Mouse (Mus musculus) hindbrain, embryonic 14.5 days (tissue): Measurements from ENCODE around the gene Nup210l. TPM values are rescaled to one million over a fixed set of nuclear protein-coding genes. Genes with fewer than 3 reads are reported as not detected.

Experiments used
- ATAC-seq: fragments of 200-750 bp; cut with Nextera tagmentation; 2 replicates; pipeline ENCODE4 v1.8.0; 2017; ENCODE audit warnings: moderate number of reproducible peaks, mild to moderate bottlenecking, moderate TSS enrichment, moderate library complexity; ENCODE audit not compliant: low FRiP score
- DNase-seq: peaks from one replicate; pipeline ENCODE4 v3.0.0-alpha.2; 2015; ENCODE audit warnings: low spot score
- H3K27ac ChIP-seq: fragments of 300-500 bp; sonication (generic); 2 replicates; pipeline ENCODE4 v1.5.1; 2014; ENCODE audit warnings: mild to moderate bottlenecking, moderate library complexity
- H3K27me3 ChIP-seq: fragments of 300-500 bp; sonication (generic); 2 replicates; pipeline ENCODE4 v1.6.1; 2014; ENCODE audit warnings: mild to moderate bottlenecking, low read length, mixed read lengths; ENCODE audit not compliant: control insufficient read depth, insufficient read depth
- H3K36me3 ChIP-seq: fragments of 300-500 bp; sonication (generic); replicated peaks from 2 replicates; pipeline ENCODE4 v1.6.1; 2014; ENCODE audit not compliant: control insufficient read depth, insufficient read depth
- H3K4me1 ChIP-seq: fragments of 300-500 bp; sonication (generic); replicated peaks from 2 replicates; pipeline ENCODE4 v1.6.1; 2014; ENCODE audit warnings: antibody characterized with exemption, low read length, mixed read lengths; ENCODE audit not compliant: control insufficient read depth, insufficient read depth
- H3K4me2 ChIP-seq: fragments of 300-500 bp; sonication (generic); replicated peaks from 2 replicates; pipeline ENCODE4 v1.6.1; 2014; ENCODE audit warnings: mild to moderate bottlenecking, moderate library complexity
- H3K4me3 ChIP-seq: fragments of 300-500 bp; sonication (generic); replicated peaks from 2 replicates; pipeline ENCODE4 v1.5.1; 2014; ENCODE audit warnings: mild to moderate bottlenecking, low read length
- H3K9ac ChIP-seq: fragments of 300-500 bp; sonication (generic); 2 replicates; pipeline ENCODE4 v1.6.1; 2014
- H3K9me3 ChIP-seq: fragments of 300-500 bp; sonication (generic); 2 replicates; pipeline ENCODE4 v1.6.1; 2016; ENCODE audit warnings: low read length; ENCODE audit not compliant: control insufficient read depth
- WGBS: fragments of 180-500 bp; shearing (Covaris S2); extraction: QIAGEN DNeasy Blood & Tissue Kit; methylation state at CpG from one replicate; pipeline ENCODE4 v1.1.7; 2014; 5-methylcytosine and 5-hydroxymethylcytosine counted together
- polyA plus RNA-seq: library from polyadenylated mRNA; unstranded; fragments of >200 nt; fragmentation: Nextera tagmentation; extraction: Ambion mirVana; gene quantifications from 2 replicates; pipeline ENCODE4 v1.2.1, GENCODE M21; 2014

Gene Nup210l
- polyA plus RNA-seq, 1 experiment from 2014 or later, result 0.35 TPM

- Histone ChIP-seq H3K27me3 (no peaks in the 10 kb centered on the region), H3K36me3 (peaks cover 37% of the 10 kb centered on the region), H3K4me2 (no peak overlapping the region), H3K4me3 (no peak overlapping the region), H3K4me1 (peaks cover 29% of the 10 kb centered on the region), H3K9me3 (no peaks in the 10 kb centered on the region), H3K27ac (no peak overlapping the region), H3K9ac (no peak overlapping the region)
- 87% methylated on average over 6 of the region's 6 CpGs for WGBS
- ATAC-seq, result no peak
- DNase-seq, result no peak
Measured at GRCm38 (mm10) chr3:90085281-90085680, 18.7 kb upstream of the Nup210l start.

- H3K9ac ChIP-seq, result no peak overlapping the region
- no peaks in the 10 kb centered on the region for H3K27me3 ChIP-seq
- no peak overlapping the region for H3K4me2 ChIP-seq
- WGBS, result 94% methylated on average over 5 of the region's 5 CpGs
- ATAC-seq (no peak), DNase-seq (no peak)
- H3K4me1 ChIP-seq, result peaks cover 27% of the 10 kb centered on the region
- H3K4me3 ChIP-seq, result no peak overlapping the region
- no peak overlapping the region for H3K27ac ChIP-seq
- peaks cover 44% of the 10 kb centered on the region for H3K36me3 ChIP-seq
- no peaks in the 10 kb centered on the region for H3K9me3 ChIP-seq
Measured at GRCm38 (mm10) chr3:90086068-90086467, 17.9 kb upstream of the Nup210l start.

- WGBS, result 92% methylated on average over 2 of the region's 2 CpGs
- H3K4me2 ChIP-seq, result no peak overlapping the region
- no peaks in the 10 kb centered on the region for H3K9me3 ChIP-seq
- peaks cover 9% of the 10 kb centered on the region for H3K4me1 ChIP-seq
- ATAC-seq (no peak), DNase-seq (no peak)
- peaks cover 68% of the 10 kb centered on the region for H3K36me3 ChIP-seq
- no peak overlapping the region for H3K4me3 ChIP-seq
- no peak overlapping the region for H3K27ac ChIP-seq
- no peaks in the 10 kb centered on the region for H3K27me3 ChIP-seq
- H3K9ac ChIP-seq, result no peak overlapping the region
Measured at GRCm38 (mm10) chr3:90088617-90089016, 15.3 kb upstream of the Nup210l start.

DNA sequence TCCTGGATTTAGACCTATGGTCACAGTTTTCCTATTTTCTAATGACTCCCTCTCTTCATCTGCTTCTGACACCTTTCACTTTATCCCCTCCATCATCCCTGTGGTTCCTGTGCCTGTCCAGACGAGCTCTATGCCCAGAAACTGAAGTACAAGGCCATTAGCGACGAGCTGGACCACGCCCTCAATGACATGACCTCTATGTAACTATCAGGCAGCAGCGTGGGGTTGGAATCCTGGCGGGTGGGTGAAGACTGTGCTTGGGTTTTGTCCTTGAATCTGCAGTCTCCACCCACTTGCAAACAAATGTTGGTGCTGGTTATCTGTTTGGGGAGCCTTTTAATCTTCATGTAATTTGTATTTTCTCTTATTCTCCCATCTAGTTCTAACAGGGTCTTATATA is 13.0 kb upstream of the Nup210l start:
- ATAC-seq, result no peak

GRCm38 (mm10) chr3:90094453-90094852 is 9.5 kb upstream of the Nup210l start:
- Histone ChIP-seq H3K27me3 (no peaks in the 10 kb centered on the region), H3K9ac (no peak overlapping the region), H3K4me1 (no peaks in the 10 kb centered on the region), H3K9me3 (no peaks in the 10 kb centered on the region), H3K27ac (no peak overlapping the region), H3K36me3 (peaks cover 89% of the 10 kb centered on the region), H3K4me2 (no peak overlapping the region), H3K4me3 (no peak overlapping the region)
- WGBS, result 90% methylated on average over 3 of the region's 3 CpGs
- ATAC-seq, result no peak
- DNase-seq, result no peak

More for the DNA sequence above, 13.0 kb upstream of the Nup210l start:
- no peaks in the 10 kb centered on the region for H3K9me3 ChIP-seq
- WGBS, result 90% methylated on average over 6 of the region's 6 CpGs
- H3K4me3 ChIP-seq, result no peak overlapping the region
- no peak overlapping the region for H3K27ac ChIP-seq
- H3K4me1 ChIP-seq, result no peaks in the 10 kb centered on the region
- no peak overlapping the region for H3K9ac ChIP-seq
- H3K4me2 ChIP-seq, result no peak overlapping the region
- no peak for DNase-seq
- no peaks in the 10 kb centered on the region for H3K27me3 ChIP-seq
- peaks cover 88% of the 10 kb centered on the region for H3K36me3 ChIP-seq

DNA sequence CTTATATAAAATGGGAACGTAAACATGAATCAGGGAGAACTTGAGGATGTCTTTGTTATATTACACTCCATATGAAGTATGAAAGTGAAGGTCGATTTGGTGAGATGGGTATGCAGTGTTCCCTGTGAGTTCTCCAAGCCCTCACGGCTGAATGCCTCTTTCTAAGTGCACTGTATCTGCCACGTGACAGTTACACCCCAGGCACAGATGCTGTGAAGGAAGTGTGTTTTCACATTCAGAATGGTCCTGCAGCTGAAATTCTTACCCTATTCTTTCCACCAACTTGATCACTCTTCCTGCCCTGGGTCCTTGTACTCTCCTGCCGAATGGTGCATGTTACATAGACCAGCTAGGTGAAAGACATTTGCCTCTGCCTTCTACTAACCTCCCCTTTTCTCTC is 6.0 kb upstream of the Nup210l start:
- no peak overlapping the region for H3K27ac ChIP-seq
- DNase-seq, result no peak
- no peaks in the 10 kb centered on the region for H3K27me3 ChIP-seq
- no peaks in the 10 kb centered on the region for H3K9me3 ChIP-seq
- H3K4me3 ChIP-seq, result no peak overlapping the region
- H3K4me1 ChIP-seq, result no peaks in the 10 kb centered on the region
- H3K36me3 ChIP-seq, result peaks cover 72% of the 10 kb centered on the region
- H3K9ac ChIP-seq, result no peak overlapping the region
- no peak overlapping the region for H3K4me2 ChIP-seq
- ATAC-seq, result no peak
- 90% methylated on average over 5 of the region's 5 CpGs for WGBS

DNA sequence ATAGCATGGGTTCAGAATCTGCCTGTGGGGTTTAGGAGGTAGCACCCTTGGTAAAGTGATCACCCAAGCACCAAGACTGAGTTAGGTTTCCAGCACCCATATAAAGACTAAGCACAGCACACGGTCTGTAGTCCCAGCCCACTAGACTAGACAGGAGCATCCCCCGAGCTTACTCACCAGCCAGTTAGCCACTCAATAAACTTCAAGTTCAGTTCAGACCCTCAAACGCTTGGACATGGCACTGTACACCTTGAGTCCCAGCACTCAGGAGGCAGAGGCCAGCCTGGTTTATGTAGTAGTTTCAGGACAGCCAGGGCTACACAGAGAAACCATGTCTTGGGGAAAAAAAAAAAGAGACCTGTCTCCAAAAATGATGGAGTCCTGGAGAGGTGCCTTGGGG is 2.9 kb upstream of the Nup210l start:
- ATAC-seq (no peak), DNase-seq (no peak)
- H3K27ac ChIP-seq, result no peak overlapping the region
- WGBS, result 91% methylated on average over 3 of the region's 3 CpGs
- H3K9me3 ChIP-seq, result no peaks in the 10 kb centered on the region
- H3K4me3 ChIP-seq, result no peak overlapping the region
- no peaks in the 10 kb centered on the region for H3K4me1 ChIP-seq
- H3K4me2 ChIP-seq, result no peak overlapping the region
- peaks cover 46% of the 10 kb centered on the region for H3K36me3 ChIP-seq
- no peaks in the 10 kb centered on the region for H3K27me3 ChIP-seq
- no peak overlapping the region for H3K9ac ChIP-seq

- Histone ChIP-seq H3K9me3 (no peaks in the 10 kb centered on the region), H3K4me3 (no peak overlapping the region), H3K27me3 (no peaks in the 10 kb centered on the region), H3K4me2 (no peak overlapping the region), H3K4me1 (no peaks in the 10 kb centered on the region), H3K36me3 (peaks cover 39% of the 10 kb centered on the region), H3K9ac (no peak overlapping the region), H3K27ac (no peak overlapping the region)
- ATAC-seq (no peak), DNase-seq (no peak)
- WGBS, result 100% methylated on average over 2 of the region's 2 CpGs
Measured at GRCm38 (mm10) chr3:90101673-90102072, 2.3 kb upstream of the Nup210l start.

GRCm38 (mm10) chr3:90102239-90102638 is 1.7 kb upstream of the Nup210l start:
- no peak overlapping the region for H3K9ac ChIP-seq
- no peak for DNase-seq
- H3K27ac ChIP-seq, result no peak overlapping the region
- WGBS, result 81% methylated on average over 2 of the region's 2 CpGs
- no peaks in the 10 kb centered on the region for H3K4me1 ChIP-seq
- no peaks in the 10 kb centered on the region for H3K9me3 ChIP-seq
- H3K4me2 ChIP-seq, result no peak overlapping the region
- H3K36me3 ChIP-seq, result peaks cover 39% of the 10 kb centered on the region
- ATAC-seq, result no peak
- H3K27me3 ChIP-seq, result no peaks in the 10 kb centered on the region
- H3K4me3 ChIP-seq, result no peak overlapping the region

DNA sequence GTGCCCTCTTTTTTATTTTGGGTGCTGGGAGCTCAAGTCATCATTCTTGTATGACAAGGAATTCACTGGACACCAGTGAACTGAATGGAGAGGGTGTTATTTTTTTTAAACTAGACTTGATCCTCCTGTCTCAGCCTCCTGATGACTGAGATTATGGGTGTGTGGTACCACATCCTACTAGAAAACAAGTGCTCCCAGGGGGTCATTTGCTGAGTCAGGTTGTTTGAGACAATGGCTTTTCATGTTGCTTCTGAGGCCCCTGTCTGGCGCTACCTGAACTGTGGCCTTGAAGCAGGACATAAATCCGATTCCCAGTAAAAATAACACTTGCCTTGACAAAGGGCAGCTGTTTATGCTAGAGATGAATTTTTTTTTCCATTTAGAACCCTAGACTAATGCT is 756 bp upstream of the Nup210l start:
- Histone ChIP-seq H3K27ac (no peak overlapping the region), H3K9me3 (no peaks in the 10 kb centered on the region), H3K9ac (no peak overlapping the region), H3K4me2 (no peak overlapping the region), H3K4me1 (no peaks in the 10 kb centered on the region), H3K27me3 (no peaks in the 10 kb centered on the region), H3K4me3 (no peak overlapping the region), H3K36me3 (peaks cover 31% of the 10 kb centered on the region)
- WGBS, result 92% methylated on average over 2 of the region's 2 CpGs
- DNase-seq (no peak), ATAC-seq (no peak)
